Mouse (Mus musculus) left cerebral cortex, postnatal 14 days (tissue): ENCODE measurements around the gene Ptprd. TPM values are rescaled to one million over a fixed set of nuclear protein-coding genes. Genes with fewer than 3 reads are reported as not detected.
A peak's percentile ranks its signal among the peaks of the same experiment; 100 is the strongest.

Experiments
- DNase-seq, 2 experiments: peaks; one replicate each; pipeline ENCODE4 v3.0.0; 2021 to 2022; ENCODE audit warnings: low spot score in 2 of 2, mixed read lengths in 1 of 2
- intact Hi-C: fragments of 180-260 bp; cut with DNase I; formaldehyde crosslinking; loops from one replicate; pipeline ENCODE4 v1.15.1; 2025
- microRNA-seq, 2 experiments: library from miRNA; unstranded; fragments of <30 nt; microRNA quantifications; one replicate each; pipeline ENCODE4 v1.2.0; 2022
- total RNA-seq, 2 experiments: library from RNA; stranded (reverse); gene quantifications; 2 replicates each; pipeline ENCODE4 v1.2.3; 2021

The Ptprd gene
- total RNA-seq, 2 experiments from 2014 or later = 357 to 391 TPM

DNA sequence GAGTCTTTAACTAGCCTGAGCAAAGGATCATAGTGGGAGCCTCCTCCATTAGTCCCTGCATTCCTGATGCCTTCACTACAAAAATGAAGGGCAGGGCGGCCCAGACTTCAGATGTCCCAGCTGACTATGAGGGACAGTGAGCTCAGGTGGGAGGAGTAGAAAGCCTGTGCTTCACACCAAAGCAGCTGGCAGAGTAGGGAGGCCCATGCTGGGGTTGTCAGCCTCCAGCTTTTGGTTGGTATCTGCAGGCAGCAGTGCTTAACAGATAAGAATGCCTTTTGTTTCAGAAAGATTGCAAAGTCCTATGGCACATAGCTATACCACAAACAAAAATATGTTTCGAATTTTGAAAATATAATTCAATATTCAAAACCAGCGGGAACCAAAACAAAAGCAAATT is 2237.0 kb downstream of the Ptprd start:
- no peak for DNase-seq
- intact Hi-C loops = no loop called here

DNA sequence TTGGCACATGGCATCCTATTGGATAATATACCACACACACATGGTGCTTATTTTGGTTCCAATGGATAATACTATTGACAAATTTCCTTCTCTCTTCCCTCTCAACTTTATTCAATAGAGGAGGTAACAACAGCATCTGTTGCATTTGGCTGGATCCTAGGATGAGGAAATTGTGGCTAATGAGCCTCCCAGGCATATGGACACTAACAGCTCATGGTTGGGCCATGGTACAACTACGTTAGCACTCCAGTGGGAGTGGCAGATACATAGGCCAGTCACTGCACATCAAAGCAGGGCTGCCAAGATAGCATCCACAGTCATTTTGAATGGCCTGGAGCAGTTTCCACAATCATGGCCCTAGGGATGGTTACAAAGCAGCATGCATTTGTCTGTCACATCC is 2238.4 kb downstream of the Ptprd start:
- intact Hi-C loops = no loop called here
- no peak for DNase-seq

DNA sequence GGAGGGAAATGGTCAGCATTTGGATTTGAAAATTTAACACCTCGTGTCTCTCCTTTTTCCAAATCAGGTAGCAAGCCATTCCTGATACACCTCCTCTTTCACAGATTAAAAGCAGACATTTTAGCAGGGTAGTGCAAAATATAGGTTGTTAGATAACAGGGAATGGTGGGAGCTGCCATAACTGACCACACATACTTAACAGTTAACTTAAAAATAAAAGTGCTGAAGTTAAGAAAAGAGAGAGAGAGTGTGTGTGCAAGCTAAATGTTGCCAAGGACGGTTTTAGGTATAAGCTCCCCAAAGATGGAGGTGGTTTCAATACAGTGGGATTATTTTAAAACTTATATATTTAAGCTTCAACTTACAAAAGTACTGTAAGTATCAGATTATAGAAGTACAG is 2241.8 kb downstream of the Ptprd start:
- no peak for DNase-seq
- intact Hi-C loops = no loop called here

DNA sequence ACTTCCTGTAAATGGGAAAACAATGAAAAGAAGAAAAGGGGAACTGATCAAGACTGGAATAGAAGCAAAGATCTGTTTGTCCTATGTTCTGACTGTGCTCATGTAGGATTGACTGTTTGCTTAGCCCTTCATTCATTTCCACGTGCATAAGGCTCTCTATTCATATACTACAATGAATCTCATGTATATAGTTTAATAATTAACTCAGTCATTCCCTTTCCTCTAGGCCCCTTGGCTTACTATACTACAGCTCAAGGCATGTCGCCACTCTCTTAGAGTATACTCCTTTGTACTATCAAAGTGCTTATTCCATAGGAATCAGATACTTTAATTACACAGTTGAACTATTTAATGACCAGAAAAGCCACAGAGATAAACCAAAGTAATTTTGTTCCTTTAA is 2243.1 kb downstream of the Ptprd start:
- intact Hi-C loops = no loop called here
- DNase-seq = no peak

DNA sequence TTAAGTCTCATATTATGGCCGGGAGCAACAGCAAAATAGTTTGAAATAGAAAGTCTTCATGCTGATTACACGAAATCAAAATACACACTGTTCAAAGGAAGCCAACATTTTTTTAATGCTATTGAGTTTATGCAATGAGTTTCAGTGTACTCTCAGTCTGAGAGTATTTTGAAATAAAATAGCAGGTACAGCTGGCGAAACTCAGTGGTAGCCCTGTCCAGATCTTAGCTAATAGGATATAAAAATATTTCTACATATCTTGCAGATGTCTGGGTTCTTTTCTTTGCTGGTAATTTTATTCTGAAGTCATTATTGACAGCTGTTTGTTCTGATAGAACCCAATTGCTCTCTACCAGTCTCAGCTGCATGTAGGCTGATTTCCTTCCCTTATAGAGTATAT is 2246.0 kb downstream of the Ptprd start:
- intact Hi-C loops = no loop called here

DNA sequence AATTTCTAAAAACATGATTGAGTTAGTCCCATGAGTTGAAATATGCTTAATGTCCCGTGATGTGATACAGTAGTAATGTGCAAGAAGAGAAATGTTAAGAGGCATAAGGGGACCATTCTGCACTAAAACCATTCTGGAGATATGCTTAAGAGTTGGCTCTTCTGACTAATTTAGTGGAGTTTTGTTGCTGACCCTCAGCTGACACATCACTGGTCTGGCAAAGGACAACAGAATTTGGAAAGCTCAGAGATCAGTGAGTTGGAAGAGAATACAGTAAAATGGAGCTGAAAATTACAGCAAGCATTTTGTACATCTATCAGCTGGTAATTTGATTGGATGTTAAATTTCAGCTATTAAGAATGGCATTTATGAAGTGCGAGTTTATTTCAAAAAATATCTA is 2248.8 kb downstream of the Ptprd start:
- no peak for DNase-seq
- intact Hi-C loops = no loop called here

More for the DNA sequence above, 2246.0 kb downstream of the Ptprd start:
- no peak for DNase-seq

DNA sequence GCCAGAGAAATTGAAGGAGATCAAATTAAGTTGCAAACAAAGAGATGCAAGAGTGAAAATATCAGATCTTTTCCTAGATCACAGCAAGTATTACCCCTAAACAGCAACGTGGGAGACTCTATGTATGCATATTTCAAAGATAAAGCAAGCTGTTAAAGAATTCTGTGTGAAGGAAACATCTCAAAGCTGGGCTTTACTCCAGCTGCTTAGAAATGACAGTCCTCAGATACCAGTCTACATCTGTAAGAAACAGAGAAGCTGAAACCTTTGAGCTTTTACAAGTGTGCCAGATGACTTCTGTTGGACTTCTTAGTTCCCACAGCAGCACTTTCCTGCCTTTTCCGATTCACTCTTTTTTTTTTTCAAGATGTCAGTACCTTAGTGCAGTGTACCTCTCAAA is 2249.9 kb downstream of the Ptprd start:
- peak in 1 of 2 experiments; percentile 16 for DNase-seq
- intact Hi-C loops = no loop called here

DNA sequence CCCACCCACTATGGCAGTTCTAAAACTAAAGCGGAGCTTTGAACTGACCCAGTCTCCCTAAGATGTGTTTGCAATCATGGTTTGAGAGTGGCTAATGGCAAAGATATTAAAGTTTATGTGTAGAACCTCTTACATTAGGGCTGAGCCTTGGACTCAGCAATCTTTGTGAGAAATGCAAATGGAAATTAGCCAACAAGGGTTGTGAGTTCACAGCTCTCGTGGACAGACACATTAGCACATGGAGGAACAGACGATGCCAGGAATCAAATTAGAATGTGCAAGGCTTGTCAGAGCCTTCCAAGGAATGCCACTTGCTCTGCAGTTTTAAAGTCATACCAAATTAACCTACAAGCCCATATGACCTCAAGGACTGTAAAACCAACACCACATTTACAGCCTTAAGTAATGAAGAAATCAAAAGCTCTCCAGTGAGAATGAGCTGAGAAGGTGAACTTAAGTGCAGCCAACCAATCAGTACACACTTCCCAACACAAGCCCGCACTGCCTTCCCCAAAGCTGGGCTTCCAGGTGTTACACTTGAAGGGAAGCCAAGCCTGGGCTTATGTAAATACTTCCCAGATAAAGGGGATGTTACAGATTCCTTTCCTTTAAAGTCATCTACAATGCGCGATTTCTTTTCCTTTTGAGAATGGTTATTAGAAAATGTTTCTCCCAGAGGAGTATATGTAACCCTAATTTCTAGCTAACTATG is 2258.3 kb downstream of the Ptprd start:
- DNase-seq = no peak
- intact Hi-C loops = no loop called here

DNA sequence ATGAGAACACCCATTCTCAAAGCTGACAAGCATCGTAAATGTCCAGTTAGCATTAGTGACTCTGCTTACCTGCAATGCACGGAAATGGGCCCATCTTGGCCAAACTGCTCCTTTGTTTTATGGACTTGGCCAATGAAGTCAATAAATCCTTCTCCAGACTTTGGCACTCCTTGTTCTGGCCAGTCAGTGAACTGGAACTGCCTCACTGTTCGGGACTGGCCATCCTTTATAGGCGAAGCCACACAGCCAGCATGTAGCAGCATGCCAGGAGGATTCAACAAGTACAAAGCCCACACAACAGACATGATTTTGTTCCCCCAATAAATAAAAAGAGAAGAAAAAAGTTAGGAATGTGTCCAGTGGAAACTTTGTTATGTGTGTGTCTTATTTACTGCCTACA is 2261.2 kb downstream of the Ptprd start:
- DNase-seq = no peak
- intact Hi-C loops = no loop called here

DNA sequence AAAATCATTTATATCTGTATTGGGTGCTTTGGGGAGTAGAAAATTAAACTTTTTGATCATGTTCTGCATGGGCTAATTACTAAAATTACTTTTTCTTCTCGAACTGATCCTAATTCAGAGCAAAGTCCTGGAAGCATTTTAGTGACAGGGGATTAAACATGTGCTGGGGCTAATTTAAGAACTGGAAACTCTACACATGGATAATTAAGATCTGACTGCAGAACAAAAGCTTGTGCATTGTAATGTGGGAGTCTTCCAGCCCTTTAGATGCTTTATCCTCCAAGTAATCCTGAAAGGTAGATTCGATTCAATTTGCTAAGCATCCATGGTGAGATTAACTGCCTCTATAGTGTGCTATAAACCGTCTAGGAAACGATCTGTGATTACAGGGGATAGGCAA is 2316.9 kb downstream of the Ptprd start:
- DNase-seq = no peak
- intact Hi-C loops = no loop called here

Small RNAs within 50 kb of the gene (microRNA-seq; reads per million reads assigned to microRNA genes)
- 0 reads per million in 2 experiments for gene Gm23159
